Mouse (Mus musculus) limb, embryonic 14.5 days (tissue): ENCODE measurements at regions not wholly inside any gene's neighbourhood (a gene's known extent, or its start where the extent isn't known, plus 50 kb on each side); places are given as distances from the start of the nearest gene placed in this dataset.

Experiments used
- ATAC-seq: fragments of 200-750 bp; cut with Nextera tagmentation; 2 replicates; pipeline ENCODE4 v1.8.0; 2017; ENCODE audit warnings: low read depth, moderate number of reproducible peaks, moderate TSS enrichment; ENCODE audit not compliant: low FRiP score
- DNase-seq: peaks from one replicate; pipeline ENCODE4 v3.0.0-alpha.2; 2015; ENCODE audit warnings: low spot score
- H3K27ac ChIP-seq: fragments of 300-500 bp; sonication (generic); replicated peaks from 2 replicates; pipeline ENCODE4 v1.5.1; 2014; ENCODE audit warnings: low read depth, mild to moderate bottlenecking, low read length, moderate library complexity, mixed read lengths
- H3K27me3 ChIP-seq: fragments of 300-500 bp; sonication (generic); 2 replicates; pipeline ENCODE4 v1.6.1; 2014; ENCODE audit warnings: low read length, mixed read lengths; ENCODE audit not compliant: control insufficient read depth, insufficient read depth
- H3K36me3 ChIP-seq: fragments of 300-500 bp; sonication (generic); 2 replicates; pipeline ENCODE4 v1.6.1; 2014; ENCODE audit warnings: mild to moderate bottlenecking, low read length, moderate library complexity, mixed read lengths; ENCODE audit not compliant: control insufficient read depth, insufficient read depth
- H3K4me1 ChIP-seq: fragments of 300-500 bp; sonication (generic); 2 replicates; pipeline ENCODE4 v1.6.1; 2014; ENCODE audit warnings: antibody characterized with exemption, low read length, mixed read lengths; ENCODE audit not compliant: control insufficient read depth, insufficient read depth
- H3K4me2 ChIP-seq: fragments of 300-500 bp; sonication (generic); replicated peaks from 2 replicates; pipeline ENCODE4 v1.6.1; 2014; ENCODE audit warnings: low read depth, mild to moderate bottlenecking, low read length, moderate library complexity; ENCODE audit not compliant: severe bottlenecking
- H3K4me3 ChIP-seq: fragments of 300-500 bp; sonication (generic); replicated peaks from 2 replicates; pipeline ENCODE4 v1.5.1; 2014; ENCODE audit warnings: low read length
- H3K9ac ChIP-seq: fragments of 300-500 bp; sonication (generic); 2 replicates; pipeline ENCODE4 v1.6.1; 2014; ENCODE audit warnings: mild to moderate bottlenecking, low read depth, low read length, moderate library complexity; ENCODE audit not compliant: severe bottlenecking
- H3K9me3 ChIP-seq: fragments of 300-500 bp; sonication (generic); 2 replicates; pipeline ENCODE4 v1.6.1; 2016; ENCODE audit warnings: low read length; ENCODE audit not compliant: control insufficient read depth
- POLR2A ChIP-seq: fragments of 200-500 bp; IDR thresholded peaks from 2 replicates; pipeline ENCODE4 v1.8.0; 2012; ENCODE audit warnings: inconsistent platforms, mild to moderate bottlenecking, moderate library complexity, borderline replicate concordance; ENCODE audit not compliant: insufficient read depth, insufficient read length; ENCODE audit errors: extremely low read depth
- WGBS: fragments of 180-500 bp; shearing (Covaris S2); extraction: QIAGEN DNeasy Blood & Tissue Kit; methylation state at CpG from one replicate; pipeline ENCODE4 v1.1.7; 2014; 5-methylcytosine and 5-hydroxymethylcytosine counted together

DNA sequence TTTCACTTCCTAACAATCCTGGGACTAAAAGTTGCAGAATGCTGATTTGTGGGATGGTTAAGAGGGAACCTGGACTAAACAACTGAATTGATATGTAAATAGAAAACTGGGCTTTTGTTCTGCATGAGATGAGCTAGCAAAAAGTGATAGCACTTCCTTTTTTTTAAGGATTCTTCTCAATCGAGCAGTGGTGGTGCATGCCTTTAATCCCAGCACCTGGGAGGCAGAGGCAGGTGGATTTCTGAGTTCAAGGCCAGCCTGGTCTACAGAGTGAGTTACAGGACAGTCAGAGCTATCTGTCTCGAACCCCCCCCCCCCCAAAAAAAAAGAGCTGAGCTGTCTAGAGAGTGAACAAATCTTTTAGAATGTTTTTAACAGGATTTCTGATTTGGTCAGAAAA lies 69.2 kb upstream of the Serbp1 start:
- no peaks in the 10 kb centered on the region for H3K9me3 ChIP-seq
- TF ChIP-seq POLR2A, result no peak
- no peak for ATAC-seq

DNA sequence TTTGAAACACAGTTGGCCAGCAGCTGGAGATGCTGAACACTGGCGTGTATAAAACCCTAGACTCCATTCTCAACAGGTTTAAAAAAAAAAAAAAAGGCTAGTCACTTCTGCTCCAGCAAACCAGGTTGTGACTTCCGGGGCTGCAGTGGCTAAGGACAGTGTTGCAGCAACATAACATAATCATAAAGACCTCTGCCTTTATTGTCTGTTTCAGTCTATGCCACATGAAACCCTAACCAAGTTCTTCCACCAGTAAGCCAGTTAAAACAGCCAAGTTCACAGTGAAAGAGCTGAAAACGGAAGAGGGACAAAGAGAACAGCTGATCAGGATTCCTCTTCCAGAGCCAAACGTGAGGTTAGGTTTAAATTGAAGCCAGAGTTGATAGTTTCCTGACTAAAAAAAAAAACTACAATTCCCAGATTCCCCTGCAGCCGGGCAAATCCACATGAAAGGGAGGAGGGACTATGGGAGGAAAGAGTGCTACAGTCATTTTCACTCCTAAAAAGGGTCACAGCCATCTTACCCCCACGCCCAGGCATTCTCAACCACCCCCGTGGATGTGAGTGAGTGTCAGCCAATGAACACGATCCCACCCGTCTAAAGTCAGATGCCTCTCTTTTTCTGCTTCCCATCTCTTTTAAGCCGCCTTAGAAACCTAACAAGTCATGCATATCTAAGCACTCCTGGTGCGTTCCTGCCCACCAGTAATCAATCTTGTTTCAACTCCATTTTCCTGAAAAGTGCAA lies 69.8 kb upstream of the Serbp1 start:
- DNase-seq, result peak; percentile 60
- 13% methylated on average over 11 of the region's 11 CpGs for WGBS

More for the DNA sequence above, 69.2 kb upstream of the Serbp1 start:
- Histone ChIP-seq H3K4me3 (peak overlapping the region; percentile 37), H3K4me1 (peaks cover 5% of the 10 kb centered on the region), H3K4me2 (peak overlapping the region; percentile 54), H3K27me3 (no peaks in the 10 kb centered on the region), H3K9ac (peak overlapping the region; percentile 34; the same call in 1 of the 2 replicates), H3K27ac (0 out of 2 replicates have a peak overlapping the region, but pooled peaks have one; percentile 19), H3K36me3 (no peaks in the 10 kb centered on the region)
- no peak for DNase-seq
- WGBS, result 46% methylated on average over 2 of the region's 2 CpGs

DNA sequence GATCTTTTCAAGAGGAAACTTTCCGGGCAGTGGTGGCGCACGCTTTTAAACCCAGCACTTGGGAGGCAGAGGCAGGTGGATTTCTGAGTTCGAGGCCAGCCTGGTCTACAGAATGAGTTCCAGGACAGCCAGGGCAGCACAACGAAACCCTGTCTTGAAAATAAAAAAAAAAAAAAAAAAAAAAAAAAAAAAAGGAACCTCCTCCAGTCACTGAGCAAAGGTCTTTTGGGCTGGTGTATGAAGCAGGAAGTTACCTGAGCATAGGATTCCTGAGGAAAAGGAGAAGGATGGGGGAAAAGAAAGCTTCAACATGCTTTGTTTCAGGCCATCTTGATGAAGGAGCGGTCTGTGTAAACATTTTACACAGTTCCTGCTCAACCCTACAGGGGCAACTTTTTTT lies 72.9 kb upstream of the Serbp1 start:
- WGBS, result 87% methylated on average over 6 of the region's 6 CpGs

More for the DNA sequence above, 69.8 kb upstream of the Serbp1 start:
- no peak for TF ChIP-seq POLR2A
- Histone ChIP-seq H3K36me3 (no peaks in the 10 kb centered on the region), H3K4me3 (peak overlapping the region; percentile 37), H3K27ac (0 out of 2 replicates have a peak overlapping the region, but pooled peaks have one; percentile 19), H3K27me3 (no peaks in the 10 kb centered on the region), H3K9ac (peak overlapping the region; percentile 34; the same call in 1 of the 2 replicates), H3K9me3 (no peaks in the 10 kb centered on the region), H3K4me2 (peak overlapping the region; percentile 54), H3K4me1 (peaks cover 5% of the 10 kb centered on the region)
- ATAC-seq, result peak; percentile 75

DNA sequence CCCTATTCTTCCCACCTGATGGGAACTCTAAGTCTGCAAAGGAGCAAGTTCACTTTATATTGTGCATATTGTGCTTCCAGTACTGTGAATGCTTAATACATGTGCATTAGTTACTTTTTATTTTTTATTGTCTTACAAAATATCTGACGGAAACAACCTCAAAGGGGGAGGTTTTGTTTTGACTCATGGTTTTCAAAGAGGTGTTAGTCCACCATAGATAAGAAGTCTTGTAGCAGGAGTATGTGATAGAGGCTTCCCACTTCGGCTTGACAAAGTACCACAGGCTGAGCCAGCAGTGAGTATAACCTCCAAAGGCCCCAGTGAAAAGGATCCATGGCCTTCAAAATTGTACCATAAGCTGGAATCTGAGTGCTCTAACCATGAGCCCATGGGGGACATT lies 74.0 kb upstream of the Serbp1 start:
- Histone ChIP-seq H3K4me2 (no peak overlapping the region), H3K9me3 (no peaks in the 10 kb centered on the region), H3K36me3 (no peaks in the 10 kb centered on the region), H3K4me3 (no peak overlapping the region), H3K27me3 (no peaks in the 10 kb centered on the region), H3K27ac (no peak overlapping the region), H3K9ac (no peak overlapping the region), H3K4me1 (peaks cover 5% of the 10 kb centered on the region)
- ATAC-seq (no peak), DNase-seq (no peak)
- 90% methylated on average over 2 of the region's 2 CpGs for WGBS
- TF ChIP-seq POLR2A, result no peak

More for the DNA sequence above, 72.9 kb upstream of the Serbp1 start:
- no peak overlapping the region for H3K9ac ChIP-seq
- TF ChIP-seq POLR2A, result no peak
- DNase-seq, result no peak
- no peak for ATAC-seq
- H3K4me3 ChIP-seq, result no peak overlapping the region
- H3K36me3 ChIP-seq, result no peaks in the 10 kb centered on the region
- no peak overlapping the region for H3K4me2 ChIP-seq
- H3K27me3 ChIP-seq, result no peaks in the 10 kb centered on the region
- H3K4me1 ChIP-seq, result peaks cover 5% of the 10 kb centered on the region
- no peaks in the 10 kb centered on the region for H3K9me3 ChIP-seq
- H3K27ac ChIP-seq, result no peak overlapping the region

DNA sequence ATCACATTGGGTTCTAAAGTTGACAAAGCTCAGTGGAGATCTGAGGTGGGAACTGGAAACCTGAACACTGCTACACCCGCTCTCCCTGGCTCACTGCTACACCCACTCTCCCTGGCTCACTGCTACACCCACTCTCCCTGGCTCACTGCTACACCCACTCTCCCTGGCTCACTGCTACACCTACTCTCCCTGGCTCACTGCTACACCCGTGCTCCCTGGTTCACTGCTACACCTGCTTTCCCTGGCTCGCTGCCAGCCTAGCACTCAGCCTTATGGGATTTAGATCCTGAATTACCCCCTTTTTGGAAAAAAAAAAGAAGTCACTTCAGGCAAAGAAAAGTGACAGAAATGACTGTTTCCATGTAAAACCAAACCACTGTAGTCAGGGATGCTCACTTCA lies 75.2 kb upstream of the Serbp1 start:
- 67% methylated on average over 3 of the region's 3 CpGs for WGBS
- Histone ChIP-seq H3K4me3 (no peak overlapping the region), H3K36me3 (no peaks in the 10 kb centered on the region), H3K9ac (no peak overlapping the region), H3K27me3 (no peaks in the 10 kb centered on the region), H3K9me3 (no peaks in the 10 kb centered on the region), H3K27ac (no peak overlapping the region), H3K4me2 (no peak overlapping the region), H3K4me1 (no peaks in the 10 kb centered on the region)
- no peak for ATAC-seq
- TF ChIP-seq POLR2A, result no peak
- DNase-seq, result no peak
